Mouse (Mus musculus) spleen, adult 12 weeks (tissue): Measurements from ENCODE around the gene Gm42791.

Experiments used
- DNase-seq: peaks from one replicate; pipeline ENCODE4 v3.0.0; 2022; ENCODE audit warnings: low spot score

Gm42791 gene

GRCm38 (mm10) chr5:148994706-148995414, at the start of gene Gm42791:
TSS of gene Gm42791 (minus strand) at chr5:148995147.
- peak; percentile 51 for DNase-seq

GRCm38 (mm10) chr5:149044067-149044466, 49.1 kb upstream of the Gm42791 start:
- no peak for DNase-seq

GRCm38 (mm10) chr5:149043240-149043639, 48.3 kb upstream of the Gm42791 start:
- no peak for DNase-seq

- peak; percentile 50 for DNase-seq
Measured at GRCm38 (mm10) chr5:149039825-149040224, 44.9 kb upstream of the Gm42791 start.

- DNase-seq: no peak
Measured at GRCm38 (mm10) chr5:149037729-149038128, 42.8 kb upstream of the Gm42791 start.

- no peak for DNase-seq
Measured at GRCm38 (mm10) chr5:149036920-149037319, 42.0 kb upstream of the Gm42791 start.

GRCm38 (mm10) chr5:149032438-149032837, 37.5 kb upstream of the Gm42791 start:
- DNase-seq: no peak

- peak; percentile 52 for DNase-seq
Measured at GRCm38 (mm10) chr5:149031199-149031750, 36.3 kb upstream of the Gm42791 start.

- DNase-seq: no peak
Measured at GRCm38 (mm10) chr5:149030103-149030502, 35.2 kb upstream of the Gm42791 start.

GRCm38 (mm10) chr5:149028394-149028793, 33.4 kb upstream of the Gm42791 start:
- no peak for DNase-seq

GRCm38 (mm10) chr5:149027389-149027788, 32.4 kb upstream of the Gm42791 start:
- no peak for DNase-seq

GRCm38 (mm10) chr5:149021120-149021519, 26.2 kb upstream of the Gm42791 start:
- DNase-seq: no peak

- DNase-seq: no peak
Measured at GRCm38 (mm10) chr5:149020681-149021062, 25.7 kb upstream of the Gm42791 start.

GRCm38 (mm10) chr5:149020059-149020680, 25.2 kb upstream of the Gm42791 start:
- DNase-seq: no peak

- no peak for DNase-seq
Measured at GRCm38 (mm10) chr5:149017666-149018415, 22.9 kb upstream of the Gm42791 start.

GRCm38 (mm10) chr5:149017181-149017580, 22.2 kb upstream of the Gm42791 start:
- no peak for DNase-seq

- no peak for DNase-seq
Measured at GRCm38 (mm10) chr5:149016261-149016660, 21.3 kb upstream of the Gm42791 start.

- DNase-seq: peak; percentile 39
Measured at GRCm38 (mm10) chr5:149015335-149016201, 20.6 kb upstream of the Gm42791 start.

- DNase-seq: no peak
Measured at GRCm38 (mm10) chr5:149014600-149015268, 19.8 kb upstream of the Gm42791 start.

- no peak for DNase-seq
Measured at GRCm38 (mm10) chr5:149013817-149014508, 19.0 kb upstream of the Gm42791 start.
